Mouse (Mus musculus): ENCODE measurements at regions not wholly inside any gene's neighbourhood (a gene's known extent, or its start where the extent isn't known, plus 50 kb on each side); places are given as distances from the start of the nearest gene placed in this dataset.

- intact Hi-C loops (cut with DNase I) = no loop called here
Measured at GRCm38 (mm10) chr15:87437611-87438010, 106.5 kb upstream of the Fam19a5 start.

GRCm38 (mm10) chr15:87458932-87459331 is 85.2 kb upstream of the Fam19a5 start:
- intact Hi-C loops (cut with DNase I) = no loop called here

DNA sequence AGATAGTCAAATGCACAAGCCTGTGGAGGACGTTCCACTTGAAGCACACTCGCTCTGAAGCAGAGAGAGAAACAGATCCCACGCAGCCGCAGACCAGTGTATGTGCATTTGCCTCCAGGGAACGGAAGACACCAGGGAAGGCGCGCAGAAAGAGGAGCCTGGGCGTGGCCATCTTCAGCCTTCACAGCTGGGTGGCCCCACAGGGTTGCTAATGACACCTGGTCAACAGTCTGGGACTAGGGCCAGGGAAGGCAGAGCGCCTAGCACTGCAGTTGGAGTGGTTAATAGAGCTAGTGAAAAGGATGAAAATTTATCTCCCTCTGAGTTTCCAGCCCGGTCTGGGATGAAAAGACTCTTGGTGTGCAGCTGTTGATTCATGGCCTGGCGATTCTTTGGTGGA is 67.9 kb upstream of the Fam19a5 start:
- intact Hi-C loops (cut with DNase I) = no loop called here

GRCm38 (mm10) chr15:87476862-87477490 is 67.1 kb upstream of the Fam19a5 start:
- intact Hi-C loops (cut with DNase I) = no loop called here

DNA sequence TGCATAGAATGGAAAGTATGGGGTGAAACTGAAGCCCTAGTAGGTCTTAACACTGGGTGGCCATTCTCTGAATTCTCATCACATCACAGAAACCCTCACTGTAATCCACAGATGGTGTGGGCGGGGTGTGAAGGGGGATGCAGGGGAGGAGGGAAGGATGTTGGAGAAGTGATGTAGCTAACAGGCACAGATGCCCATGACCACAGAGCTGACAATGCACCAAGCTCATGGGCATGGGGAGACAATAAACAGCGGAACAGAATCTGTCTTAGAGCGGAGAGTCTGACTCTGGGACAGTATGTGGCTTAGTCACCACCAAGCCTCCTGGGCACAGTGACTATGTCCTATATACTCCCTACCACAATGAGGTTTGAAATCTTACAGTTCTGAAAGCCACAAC is 63.3 kb upstream of the Fam19a5 start:
- intact Hi-C loops (cut with DNase I) = no loop called here

Small RNAs in the stretch of these regions (microRNA-seq; reads per million reads assigned to microRNA genes)
- gene Gm23416 = 0 reads per million in 2 experiments
